8 mouse cellular contexts compared by ENCODE assay signal in the genomic region with DNA sequence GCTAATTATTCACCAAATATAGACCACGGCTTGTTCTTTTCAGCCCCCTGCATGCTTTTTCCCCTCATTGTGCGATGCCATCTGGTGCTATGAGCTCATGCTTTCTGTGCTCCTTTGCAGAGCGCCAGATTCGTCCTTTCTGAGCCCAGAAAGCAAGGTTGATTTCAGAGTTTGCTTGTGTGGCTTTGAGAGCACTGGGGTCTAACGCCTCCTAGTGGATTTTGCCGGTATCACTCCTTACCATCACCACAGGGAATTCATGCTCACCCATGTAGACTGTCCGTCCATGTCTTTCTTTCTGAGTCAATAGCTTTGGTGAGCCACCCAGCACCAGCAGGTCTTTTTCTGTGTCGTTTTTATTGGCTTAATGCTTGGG. TPM values are rescaled to one million over a fixed set of nuclear protein-coding genes. Genes with fewer than 3 reads are reported as not detected.
DNase-seq lines count a peak whose midpoint lies in the region; ATAC-seq and TF ChIP-seq lines count a peak whose summit lies in the region.

No protein-coding gene starts in this region.

- no peaks in the 10 kb centered on the region for H3K36me3 ChIP-seq in MEL (ENCODE audit: control insufficient read depth in 1 of 2, insufficient read depth in 2 of 2, low read length in 2 of 2)
- no peaks in the 10 kb centered on the region for H3K36me3 ChIP-seq in forebrain, embryonic 12.5 days (replicated peaks)
- no peaks in the 10 kb centered on the region for H3K36me3 ChIP-seq in heart, postnatal 0 days (replicated peaks; ENCODE audit: control insufficient read depth, insufficient read depth, low read length)
- H3K36me3 ChIP-seq in liver, embryonic 13.5 days, result no peaks in the 10 kb centered on the region
- H3K36me3 ChIP-seq in neural tube, embryonic 12.5 days, result no peaks in the 10 kb centered on the region

- TF ChIP-seq EP300 in MEL (IDR thresholded peaks at IDR 0.05; ENCODE audit: low read depth in 1 of 2, low read length in 2 of 2), result no peak
- no peak for TF ChIP-seq EP300 in heart, postnatal 0 days (IDR thresholded peaks at IDR 0.05; ENCODE audit: low read depth)

- peak; percentile 60 for DNase-seq in MEL (ENCODE audit: low read depth, low spot score)
- DNase-seq in c-Kit-positive CD71-negative TER-119-negative erythroid progenitor cells, embryonic 14.5 days (ENCODE audit: low read depth), result peak; percentile 42
- DNase-seq in heart, postnatal 0 days (ENCODE audit: low spot score), result peak; percentile 65
- DNase-seq in kidney, postnatal 25 days, result peak; percentile 71 to 83
- DNase-seq in liver, embryonic 13.5 days, result peak; percentile 2
- DNase-seq in thymus, postnatal 14 days, result peak; percentile 30

- H3K79me2 ChIP-seq in MEL (ENCODE audit: control insufficient read depth, insufficient read depth, low read length, poor library complexity), result no peaks in the 10 kb centered on the region

- WGBS in forebrain, embryonic 12.5 days, result 4% methylated on average over 8 of the region's 8 CpGs
- WGBS in heart, postnatal 0 days, result 15% methylated on average over 8 of the region's 8 CpGs
- 18% methylated on average over 8 of the region's 8 CpGs for whole genome bisulfite sequencing in liver, embryonic 13.5 days (ENCODE audit: insufficient replicate concordance)
- 13% methylated on average over 8 of the region's 8 CpGs for WGBS in neural tube, embryonic 12.5 days

- no peaks in the 10 kb centered on the region for H3K9me3 ChIP-seq in MEL (replicated peaks; ENCODE audit: insufficient read depth, low read length)
- no peaks in the 10 kb centered on the region for H3K9me3 ChIP-seq in forebrain, embryonic 12.5 days
- H3K9me3 ChIP-seq in heart, postnatal 0 days (replicated peaks; ENCODE audit: control insufficient read depth, low read length), result no peaks in the 10 kb centered on the region
- H3K9me3 ChIP-seq in liver, embryonic 13.5 days (replicated peaks), result no peaks in the 10 kb centered on the region
- no peaks in the 10 kb centered on the region for H3K9me3 ChIP-seq in neural tube, embryonic 12.5 days

- TF ChIP-seq RAD21 in MEL (IDR thresholded peaks at IDR 0.05; ENCODE audit: low read depth, low read length), result peak; percentile 71

- no peaks in the 10 kb centered on the region; a peak in 1 of 4 replicates for H3K27me3 ChIP-seq in MEL (ENCODE audit: control insufficient read depth in 1 of 2, insufficient read depth in 2 of 2, low read length in 2 of 2)
- no peaks in the 10 kb centered on the region for H3K27me3 ChIP-seq in forebrain, embryonic 12.5 days
- no peaks in the 10 kb centered on the region for H3K27me3 ChIP-seq in heart, postnatal 0 days (ENCODE audit: control insufficient read depth, insufficient read depth, low read length)
- no peaks in the 10 kb centered on the region; the same call in 1 of the 2 replicates for H3K27me3 ChIP-seq in liver, embryonic 13.5 days
- H3K27me3 ChIP-seq in neural tube, embryonic 12.5 days (replicated peaks), result no peaks in the 10 kb centered on the region

- no peak overlapping the region for H3K27ac ChIP-seq in MEL (ENCODE audit: control insufficient read depth, low read depth, low read length)
- peak overlapping the region; percentile 88 for H3K27ac ChIP-seq in forebrain, embryonic 12.5 days
- H3K27ac ChIP-seq in heart, postnatal 0 days (ENCODE audit: low read depth), result no peak overlapping the region
- no peak overlapping the region for H3K27ac ChIP-seq in liver, embryonic 13.5 days
- no peak overlapping the region for H3K27ac ChIP-seq in neural tube, embryonic 12.5 days

- H3K9ac ChIP-seq in MEL (ENCODE audit: control insufficient read depth, low read depth, low read length, poor library complexity, severe bottlenecking), result no peak overlapping the region
- no peak overlapping the region for H3K9ac ChIP-seq in forebrain, embryonic 12.5 days
- H3K9ac ChIP-seq in heart, postnatal 0 days (replicated peaks; ENCODE audit: low read depth, low read length), result no peak overlapping the region
- H3K9ac ChIP-seq in liver, embryonic 13.5 days, result no peak overlapping the region
- H3K9ac ChIP-seq in neural tube, embryonic 12.5 days, result no peak overlapping the region

- TF ChIP-seq CTCF in MEL (IDR thresholded peaks at IDR 0.05 in 2 of 3, conservative IDR thresholded peaks at IDR 0.05 in 1 of 3; ENCODE audit: control insufficient read depth in 1 of 3, insufficient read depth in 1 of 3, low read depth in 2 of 3, low read length in 3 of 3, poor library complexity in 1 of 3, severe bottlenecking in 1 of 3), result peak; percentile 67 to 92 (median 79)
- peak; percentile 93 for TF ChIP-seq CTCF in heart, postnatal 0 days (IDR thresholded peaks at IDR 0.05; ENCODE audit: low read depth)

- peak overlapping the region; percentile 3; the same call in 1 of the 2 replicates for H3K4me2 ChIP-seq in forebrain, embryonic 12.5 days
- H3K4me2 ChIP-seq in heart, postnatal 0 days (ENCODE audit: low read depth, low read length), result no peak overlapping the region
- no peak overlapping the region for H3K4me2 ChIP-seq in liver, embryonic 13.5 days
- no peak overlapping the region for H3K4me2 ChIP-seq in neural tube, embryonic 12.5 days (replicated peaks)

- H3K4me3 ChIP-seq in MEL (ENCODE audit: control insufficient read depth in 1 of 2, insufficient read depth in 1 of 2, low read depth in 2 of 2, low read length in 2 of 2), result no peak overlapping the region
- no peak overlapping the region for H3K4me3 ChIP-seq in forebrain, embryonic 12.5 days (replicated peaks)
- H3K4me3 ChIP-seq in heart, postnatal 0 days (ENCODE audit: low read depth, low read length), result no peak overlapping the region
- H3K4me3 ChIP-seq in liver, embryonic 13.5 days (replicated peaks), result no peak overlapping the region
- no peak overlapping the region for H3K4me3 ChIP-seq in neural tube, embryonic 12.5 days

- H3K4me1 ChIP-seq in MEL (ENCODE audit: control insufficient read depth in 1 of 2, insufficient read depth in 2 of 2, low read length in 2 of 2), result no peaks in the 10 kb centered on the region
- peaks cover 19% of the 10 kb centered on the region for H3K4me1 ChIP-seq in forebrain, embryonic 12.5 days
- no peaks in the 10 kb centered on the region for H3K4me1 ChIP-seq in heart, postnatal 0 days (ENCODE audit: control insufficient read depth, insufficient read depth)
- no peaks in the 10 kb centered on the region for H3K4me1 ChIP-seq in liver, embryonic 13.5 days (replicated peaks)
- H3K4me1 ChIP-seq in neural tube, embryonic 12.5 days, result peaks cover 7% of the 10 kb centered on the region; the same call in 1 of the 2 replicates

- TF ChIP-seq POLR2A in MEL (IDR thresholded peaks at IDR 0.05; ENCODE audit: control insufficient read depth in 1 of 2, insufficient read depth in 1 of 2, low read depth in 1 of 2, low read length in 2 of 2, poor library complexity in 1 of 2), result no peak

- peak; percentile 86 for ATAC-seq in forebrain, embryonic 12.5 days (ENCODE audit: low FRiP score)
- ATAC-seq in heart, postnatal 0 days (ENCODE audit: insufficient read depth, low read depth), result no peak; the same call in 1 of the 2 replicates
- ATAC-seq in liver, embryonic 13.5 days (ENCODE audit: low read depth), result no peak
- ATAC-seq in neural tube, embryonic 12.5 days (ENCODE audit: low FRiP score, low read depth), result peak; percentile 80

TF ChIP-seq in MEL, 35 proteins besides CTCF, POLR2A, EP300 and RAD21:
- TF ChIP-seq ZNF384 (IDR thresholded peaks at IDR 0.05; ENCODE audit: low read depth, low read length), result no peak
- TF ChIP-seq MYB (IDR thresholded peaks at IDR 0.05; ENCODE audit: low read depth, low read length), result no peak
- no peak for TF ChIP-seq TAL1 (IDR thresholded peaks at IDR 0.05; ENCODE audit: low read length)
- TF ChIP-seq ELF1 (IDR thresholded peaks at IDR 0.05; ENCODE audit: low read depth, low read length), result no peak
- peak; percentile 61 for TF ChIP-seq ZC3H11A (IDR thresholded peaks at IDR 0.05; ENCODE audit: low read depth, low read length)
- peak; percentile 80 for TF ChIP-seq SMC3 (IDR thresholded peaks at IDR 0.05; ENCODE audit: low read depth, low read length)
- no peak for TF ChIP-seq MAX (IDR thresholded peaks at IDR 0.05; ENCODE audit: low read length)
- no peak for TF ChIP-seq CHD1 (IDR thresholded peaks at IDR 0.05; ENCODE audit: low read depth, low read length)
- TF ChIP-seq MAFK (IDR thresholded peaks at IDR 0.05; ENCODE audit: borderline replicate concordance, low read depth, low read length), result no peak
- TF ChIP-seq NRF1 (IDR thresholded peaks at IDR 0.05; ENCODE audit: insufficient read depth, low read depth, low read length, poor library complexity, severe bottlenecking), result no peak
- no peak for TF ChIP-seq MXI1 (IDR thresholded peaks at IDR 0.05; ENCODE audit: low read depth, low read length)
- no peak for TF ChIP-seq POLR2AphosphoS2 (IDR thresholded peaks at IDR 0.05; ENCODE audit: low read length)
- TF ChIP-seq MAZ (IDR thresholded peaks at IDR 0.05; ENCODE audit: low read depth, low read length), result no peak
- no peak for TF ChIP-seq SIN3A (IDR thresholded peaks at IDR 0.05; ENCODE audit: low read length)
- no peak for TF ChIP-seq HCFC1 (IDR thresholded peaks at IDR 0.05; ENCODE audit: low read depth, low read length)
- no peak for TF ChIP-seq USF1 (IDR thresholded peaks at IDR 0.05; ENCODE audit: low read depth, low read length)
- no peak for TF ChIP-seq ZKSCAN1 (IDR thresholded peaks at IDR 0.05; ENCODE audit: low read depth, low read length)
- TF ChIP-seq RCOR1 (IDR thresholded peaks at IDR 0.05; ENCODE audit: low read depth, low read length), result no peak

RNA-seq across cellular contexts. Expression of a gene that starts 38.0 kb away (rescaled TPM):
- not detected in 2 replicates for total RNA-seq in MEL (2012; rRNA removed)
- polyA plus RNA-seq in MEL (2012; ENCODE audit: insufficient read depth in 1 of 2, insufficient read length in 2 of 2, low read depth in 1 of 2, low replicate concordance in 2 of 2, missing spikeins in 1 of 2), result under 1 TPM in 1 of 2 experiments, not detected in 1; 0.28 TPM
- polyA plus RNA-seq in forebrain, embryonic 12.5 days (2016; fragmentation: Nextera tagmentation; extraction: Ambion mirVana), result 23.9 and 24.1 TPM in 2 replicates
- 1.8 and 4.6 TPM in 2 replicates for total RNA-seq in heart, postnatal 0 days (2014; rRNA removed; ENCODE audit: low replicate concordance)
- 2.9 and 3.1 TPM in 2 replicates for polyA plus RNA-seq in heart, postnatal 0 days (2015; fragmentation: Nextera tagmentation; extraction: Ambion mirVana)
- 0.50 and 0.51 TPM in 2 replicates for polyA plus RNA-seq in liver, embryonic 13.5 days (2015; fragmentation: Nextera tagmentation; extraction: Ambion mirVana)
- 30.7 and 32.0 TPM in 2 replicates for polyA plus RNA-seq in neural tube, embryonic 12.5 days (2016; fragmentation: Nextera tagmentation; extraction: Ambion mirVana)

Comparison
In these comparisons a context has a peak if more than half of its experiments do, and no peak if none do; other contexts are left out.
1. DNase-seq: peak in every context shown above with its lines; median percentile 77 in kidney, postnatal 25 days; 65 in heart, postnatal 0 days; 60 in MEL; 42 in c-Kit-positive CD71-negative TER-119-negative erythroid progenitor cells, embryonic 14.5 days; 30 in thymus, postnatal 14 days; 2 in liver, embryonic 13.5 days.
2. ATAC-seq: peak in forebrain, embryonic 12.5 days (single experiment) and neural tube, embryonic 12.5 days (single experiment); none in heart, postnatal 0 days (single experiment) and liver, embryonic 13.5 days (single experiment).